Mouse (Mus musculus) liver, postnatal 0 days (tissue): ENCODE data around the gene Mgat4b.

Experiments
- CTCF ChIP-seq: sonication (generic); IDR thresholded peaks from 2 replicates; pipeline ENCODE4 v1.5.1; 2016; ENCODE audit warnings: antibody characterized with exemption, low read depth
- EP300 ChIP-seq: IDR thresholded peaks from 2 replicates; pipeline ENCODE4 v1.6.1; 2016; ENCODE audit warnings: antibody characterized with exemption, low read depth, mild to moderate bottlenecking

GRCm38 (mm10) chr11:50174730-50175187, 35.9 kb upstream of the Mgat4b start:
- TF ChIP-seq EP300 (no peak), CTCF (no peak)
